Comparison of ENCODE assay signal across 11 mouse cellular contexts in genomic region chr17:70986831-70987660, GRCm38 (mm10). TPM values are rescaled to one million over a fixed set of nuclear protein-coding genes. Genes with fewer than 3 reads are reported as not detected.
DNase-seq lines count a peak whose midpoint lies in the region; ATAC-seq and TF ChIP-seq lines count a peak whose summit lies in the region.
"Had no signal": no experiment of that assay in that cellular context is flagged by ENCODE, and none has a peak within 500 bp of the region (broad histone marks: within the 10 kb centered on the region; RNA-seq: fewer than 3 reads in every experiment).

No protein-coding gene starts in this region.

- DNase-seq in thymus, postnatal 0 days (ENCODE audit: low spot score): peak; percentile 46
- no peak for DNase-seq in thymus, postnatal 25 days
- no peak for DNase-seq in midbrain, embryonic 14.5 days
- no peak for DNase-seq in midbrain, embryonic 11.5 days (ENCODE audit: low spot score, missing footprints)
- DNase-seq in embryo, embryonic 10 days (ENCODE audit: low spot score): no peak
- DNase-seq: adrenal gland, postnatal 14 days; cerebellum, postnatal 10 days; heart, postnatal 14 days had no signal

- no peaks in the 10 kb centered on the region for H3K27me3 ChIP-seq in midbrain, embryonic 14.5 days (ENCODE audit: control insufficient read depth, insufficient read depth, low read length)
- no peaks in the 10 kb centered on the region for H3K27me3 ChIP-seq in midbrain, embryonic 11.5 days (ENCODE audit: control insufficient read depth, insufficient read depth, low read length)
- H3K27me3 ChIP-seq: midbrain, embryonic 15.5 days had no signal

- 0 out of 2 replicates have a peak overlapping the region, but pooled peaks have one; percentile 20 for H3K27ac ChIP-seq in embryonic fibroblast, embryonic 13.5 days (ENCODE audit: insufficient read depth, low read length)
- H3K27ac ChIP-seq in midbrain, embryonic 14.5 days (replicated peaks; ENCODE audit: low read depth, low read length): no peak overlapping the region
- H3K27ac ChIP-seq in midbrain, embryonic 11.5 days (ENCODE audit: low read depth, low read length): no peak overlapping the region
- H3K27ac ChIP-seq: midbrain, embryonic 15.5 days had no signal

- no peak overlapping the region for H3K4me2 ChIP-seq in midbrain, embryonic 14.5 days (ENCODE audit: low read length)
- no peak overlapping the region for H3K4me2 ChIP-seq in midbrain, embryonic 11.5 days
- H3K4me2 ChIP-seq: midbrain, embryonic 15.5 days had no signal

- H3K9ac ChIP-seq in midbrain, embryonic 14.5 days (replicated peaks; ENCODE audit: low read length): no peak overlapping the region
- no peak overlapping the region for H3K9ac ChIP-seq in midbrain, embryonic 11.5 days (ENCODE audit: low read length)
- H3K9ac ChIP-seq: midbrain, embryonic 15.5 days had no signal

- no peak for TF ChIP-seq CTCF in embryonic fibroblast, embryonic 13.5 days (IDR thresholded peaks at IDR 0.05; ENCODE audit: borderline replicate concordance, insufficient read depth, low read length)

- TF ChIP-seq POLR2A in embryonic fibroblast, embryonic 13.5 days (IDR thresholded peaks at IDR 0.05; ENCODE audit: low read depth, low read length): no peak

- H3K4me1 ChIP-seq in embryonic fibroblast, embryonic 13.5 days (ENCODE audit: control insufficient read depth, insufficient read depth, low read length): peaks cover 7% of the 10 kb centered on the region
- H3K4me1 ChIP-seq in midbrain, embryonic 14.5 days (ENCODE audit: control insufficient read depth, insufficient read depth, low read length): peaks cover 16% of the 10 kb centered on the region
- H3K4me1 ChIP-seq in midbrain, embryonic 11.5 days (ENCODE audit: control insufficient read depth, insufficient read depth, low read length): peaks cover 14% of the 10 kb centered on the region

- 90% methylated on average over 15 of the region's 15 CpGs for WGBS in midbrain, embryonic 14.5 days
- WGBS in midbrain, embryonic 11.5 days: 90% methylated on average over 15 of the region's 15 CpGs

- H3K36me3 ChIP-seq in midbrain, embryonic 14.5 days (ENCODE audit: control insufficient read depth, insufficient read depth, low read length): peaks cover 7% of the 10 kb centered on the region
- peaks cover 4% of the 10 kb centered on the region; the same call in 1 of the 2 replicates for H3K36me3 ChIP-seq in midbrain, embryonic 11.5 days (ENCODE audit: control insufficient read depth, insufficient read depth, low read length)
- H3K36me3 ChIP-seq: midbrain, embryonic 15.5 days had no signal

- no peak overlapping the region for H3K4me3 ChIP-seq in embryonic fibroblast, embryonic 13.5 days (ENCODE audit: insufficient read depth, low read length)
- H3K4me3 ChIP-seq in midbrain, embryonic 14.5 days (replicated peaks; ENCODE audit: low read depth, low read length): no peak overlapping the region
- H3K4me3 ChIP-seq in midbrain, embryonic 11.5 days (ENCODE audit: low read depth, low read length): no peak overlapping the region
- H3K4me3 ChIP-seq: midbrain, embryonic 15.5 days had no signal

- peak; percentile 10; the same call in 1 of the 2 replicates for ATAC-seq in megakaryocyte, adult 5-6 weeks (ENCODE audit: poor library complexity, severe bottlenecking)
- no peak for ATAC-seq in midbrain, embryonic 14.5 days (ENCODE audit: low FRiP score, low TSS enrichment)
- ATAC-seq in midbrain, embryonic 11.5 days (ENCODE audit: low FRiP score): no peak
- ATAC-seq: midbrain, embryonic 15.5 days had no signal

- no peaks in the 10 kb centered on the region for H3K9me3 ChIP-seq in midbrain, embryonic 14.5 days (ENCODE audit: control insufficient read depth, low read length)
- no peaks in the 10 kb centered on the region for H3K9me3 ChIP-seq in midbrain, embryonic 11.5 days (ENCODE audit: control insufficient read depth, low read length)
- H3K9me3 ChIP-seq: midbrain, embryonic 15.5 days had no signal

RNA-seq across cellular contexts. Expression of gene Myom1, which starts 15.4 kb away (rescaled TPM):
- 1.2 and 1.4 TPM in 2 replicates for polyA plus RNA-seq in thymus, postnatal 0 days (2015; fragmentation: Nextera tagmentation; extraction: Ambion mirVana)
- 8.7 and 20.3 TPM in 2 replicates for polyA plus RNA-seq in embryonic fibroblast, embryonic 13.5 days (2011; ENCODE audit: insufficient read length, low read depth, missing spikeins)
- 0.07 and 0.11 TPM in 2 replicates for total RNA-seq in megakaryocyte, adult 5-6 weeks (2015)
- total RNA-seq in megakaryocyte, adult 5-6 weeks (2017): 0.44 and 0.69 TPM in 2 replicates
- polyA plus RNA-seq in midbrain, embryonic 14.5 days (2014; fragmentation: Nextera tagmentation; extraction: Ambion mirVana): 0.85 and 1.3 TPM in 2 replicates
- polyA plus RNA-seq in midbrain, embryonic 11.5 days (2014; fragmentation: Nextera tagmentation; extraction: Ambion mirVana): 1.3 and 1.4 TPM in 2 replicates

RNA-seq across cellular contexts. Expression of gene Myl12a, which starts 15.6 kb away (rescaled TPM):
- polyA plus RNA-seq in thymus, postnatal 0 days (2015; fragmentation: Nextera tagmentation; extraction: Ambion mirVana): 587 and 594 TPM in 2 replicates
- polyA plus RNA-seq in embryonic fibroblast, embryonic 13.5 days (2011; ENCODE audit: insufficient read length, low read depth, missing spikeins): 1,052 and 1,239 TPM in 2 replicates
- 445 and 515 TPM in 2 replicates for total RNA-seq in megakaryocyte, adult 5-6 weeks (2015)
- 230 and 278 TPM in 2 replicates for total RNA-seq in megakaryocyte, adult 5-6 weeks (2017)
- polyA plus RNA-seq in midbrain, embryonic 14.5 days (2014; fragmentation: Nextera tagmentation; extraction: Ambion mirVana): 72.1 and 109 TPM in 2 replicates
- polyA plus RNA-seq in midbrain, embryonic 11.5 days (2014; fragmentation: Nextera tagmentation; extraction: Ambion mirVana): 375 and 403 TPM in 2 replicates
